Mouse (Mus musculus): ENCODE measurements around the gene Atp5j2.

GRCm38 (mm10) chr5:145217746-145218145, 25.9 kb upstream of the Atp5j2 start:
- 0 out of 2 replicates have a peak, but pooled peaks have one; percentile 8 for TF ChIP-seq EP300 (IDR thresholded peaks at IDR 0.05; ENCODE audit: low read depth)
- no peak for TF ChIP-seq CTCF (IDR thresholded peaks at IDR 0.05; ENCODE audit: low read depth)

All from liver, postnatal 0 days (tissue).